Mouse (Mus musculus): ENCODE data around the gene Wbp2. TPM values are rescaled to one million over a fixed set of nuclear protein-coding genes. Genes with fewer than 3 reads are reported as not detected.

Wbp2 gene
- polyA plus RNA-seq, 1 experiment = 142 TPM

- Histone ChIP-seq H3K27me3 (ENCODE audit: control insufficient read depth) (peaks cover 37% of the 10 kb centered on the region), H3K9me3 (ENCODE audit: control insufficient read depth, low read length) (no peaks in the 10 kb centered on the region), H3K4me3 (replicated peaks) (no peak overlapping the region), H3K36me3 (ENCODE audit: control insufficient read depth) (no peaks in the 10 kb centered on the region), H3K4me1 (ENCODE audit: control insufficient read depth) (peaks cover 67% of the 10 kb centered on the region)
- TF ChIP-seq GATA1 (IDR thresholded peaks at IDR 0.05; ENCODE audit: low read length) (no peak), TAL1 (IDR thresholded peaks at IDR 0.05; ENCODE audit: low read length) (no peak)
These were observed 17.3 kb upstream of the Wbp2 start for GRCm38 (mm10) chr11:116104006-116104646.

GRCm38 (mm10) chr11:116103572-116103971 is 16.8 kb upstream of the Wbp2 start:
- no peaks in the 10 kb centered on the region for H3K36me3 ChIP-seq (ENCODE audit: control insufficient read depth)
- no peak for TF ChIP-seq TAL1 (IDR thresholded peaks at IDR 0.05; ENCODE audit: low read length)
- TF ChIP-seq GATA1 (IDR thresholded peaks at IDR 0.05; ENCODE audit: low read length) = no peak
- peaks cover 65% of the 10 kb centered on the region for H3K4me1 ChIP-seq (ENCODE audit: control insufficient read depth)
- H3K27me3 ChIP-seq (ENCODE audit: control insufficient read depth) = peaks cover 31% of the 10 kb centered on the region
- no peaks in the 10 kb centered on the region for H3K9me3 ChIP-seq (ENCODE audit: control insufficient read depth, low read length)
- no peak overlapping the region for H3K4me3 ChIP-seq (replicated peaks)

- H3K27me3 ChIP-seq (ENCODE audit: control insufficient read depth) = peaks cover 20% of the 10 kb centered on the region
- TF ChIP-seq TAL1 (IDR thresholded peaks at IDR 0.05; ENCODE audit: low read length) = no peak
- no peak for TF ChIP-seq GATA1 (IDR thresholded peaks at IDR 0.05; ENCODE audit: low read length)
- H3K4me1 ChIP-seq (ENCODE audit: control insufficient read depth) = peaks cover 62% of the 10 kb centered on the region
- H3K9me3 ChIP-seq (ENCODE audit: control insufficient read depth, low read length) = no peaks in the 10 kb centered on the region
- no peaks in the 10 kb centered on the region for H3K36me3 ChIP-seq (ENCODE audit: control insufficient read depth)
- no peak overlapping the region for H3K4me3 ChIP-seq (replicated peaks)
These were observed 15.7 kb upstream of the Wbp2 start for GRCm38 (mm10) chr11:116102472-116102871.

GRCm38 (mm10) chr11:116101931-116102381 is 15.2 kb upstream of the Wbp2 start:
- H3K4me1 ChIP-seq (ENCODE audit: control insufficient read depth) = peaks cover 60% of the 10 kb centered on the region
- H3K9me3 ChIP-seq (ENCODE audit: control insufficient read depth, low read length) = peaks cover under 1% of the 10 kb centered on the region
- no peaks in the 10 kb centered on the region for H3K36me3 ChIP-seq (ENCODE audit: control insufficient read depth)
- TF ChIP-seq TAL1 (IDR thresholded peaks at IDR 0.05; ENCODE audit: low read length) = no peak
- no peak for TF ChIP-seq GATA1 (IDR thresholded peaks at IDR 0.05; ENCODE audit: low read length)
- H3K4me3 ChIP-seq (replicated peaks) = no peak overlapping the region
- H3K27me3 ChIP-seq (ENCODE audit: control insufficient read depth) = peaks cover 15% of the 10 kb centered on the region

DNA sequence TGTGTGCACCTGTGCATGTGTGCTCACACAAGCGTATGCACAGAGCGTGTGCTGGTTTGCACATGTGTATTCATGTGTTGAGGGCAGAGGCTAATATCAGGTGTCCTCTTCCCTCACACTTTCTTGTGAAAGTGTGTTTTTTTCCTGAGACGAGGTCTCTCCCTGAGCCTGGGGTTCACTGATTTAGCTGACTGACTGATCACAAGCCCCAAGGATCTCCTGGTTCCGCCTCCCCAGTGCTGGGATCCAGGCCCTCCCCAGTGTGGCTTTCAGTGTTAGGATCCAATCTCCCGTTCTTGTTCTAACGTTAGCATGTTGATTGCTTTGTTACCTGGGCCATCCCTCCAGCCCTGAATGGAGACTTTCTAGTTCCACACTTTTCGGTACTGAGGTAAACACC is 14.0 kb upstream of the Wbp2 start:
- no peak overlapping the region for H3K4me3 ChIP-seq (replicated peaks)
- H3K4me1 ChIP-seq (ENCODE audit: control insufficient read depth) = peaks cover 50% of the 10 kb centered on the region
- peaks cover 6% of the 10 kb centered on the region for H3K9me3 ChIP-seq (ENCODE audit: control insufficient read depth, low read length)
- no peak for TF ChIP-seq GATA1 (IDR thresholded peaks at IDR 0.05; ENCODE audit: low read length)
- peaks cover 4% of the 10 kb centered on the region for H3K27me3 ChIP-seq (ENCODE audit: control insufficient read depth)
- H3K36me3 ChIP-seq (ENCODE audit: control insufficient read depth) = no peaks in the 10 kb centered on the region

GRCm38 (mm10) chr11:116100385-116100784 is 13.6 kb upstream of the Wbp2 start:
- TF ChIP-seq TAL1 (IDR thresholded peaks at IDR 0.05; ENCODE audit: low read length) = no peak
- no peak for TF ChIP-seq GATA1 (IDR thresholded peaks at IDR 0.05; ENCODE audit: low read length)
- no peaks in the 10 kb centered on the region for H3K36me3 ChIP-seq (ENCODE audit: control insufficient read depth)
- H3K27me3 ChIP-seq (ENCODE audit: control insufficient read depth) = 0 out of 2 replicates have a peak, but pooled peaks cover 2% of the 10 kb centered on the region
- H3K4me3 ChIP-seq (replicated peaks) = no peak overlapping the region
- H3K4me1 ChIP-seq (ENCODE audit: control insufficient read depth) = peaks cover 46% of the 10 kb centered on the region
- peaks cover 6% of the 10 kb centered on the region for H3K9me3 ChIP-seq (ENCODE audit: control insufficient read depth, low read length)

DNA sequence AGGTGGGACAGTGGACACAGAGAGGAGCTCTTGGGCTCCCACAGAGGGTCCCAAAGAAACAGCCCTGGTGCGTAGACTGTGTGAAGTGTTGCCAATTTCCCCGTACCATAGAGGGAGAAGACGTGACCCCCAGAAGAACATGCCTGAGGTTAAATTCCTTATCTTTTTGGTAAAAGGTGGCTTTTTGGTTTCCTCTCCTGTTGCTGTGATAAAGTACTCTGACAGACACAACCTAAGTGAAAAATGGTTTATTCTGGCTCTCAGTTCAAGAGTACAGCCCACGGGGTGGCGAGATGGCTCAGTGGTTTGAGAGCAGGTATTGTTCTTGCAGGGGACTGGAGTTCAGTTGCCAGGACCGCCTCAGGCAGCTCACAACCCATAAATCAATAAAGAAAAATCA is 12.7 kb upstream of the Wbp2 start:
- no peak overlapping the region for H3K4me3 ChIP-seq (replicated peaks)
- H3K9me3 ChIP-seq (ENCODE audit: control insufficient read depth, low read length) = peaks cover 6% of the 10 kb centered on the region
- peaks cover 42% of the 10 kb centered on the region for H3K4me1 ChIP-seq (ENCODE audit: control insufficient read depth)
- H3K27me3 ChIP-seq (ENCODE audit: control insufficient read depth) = 0 out of 2 replicates have a peak, but pooled peaks cover 2% of the 10 kb centered on the region
- TF ChIP-seq GATA1 (IDR thresholded peaks at IDR 0.05; ENCODE audit: low read length) = no peak
- no peak for TF ChIP-seq TAL1 (IDR thresholded peaks at IDR 0.05; ENCODE audit: low read length)
- no peaks in the 10 kb centered on the region for H3K36me3 ChIP-seq (ENCODE audit: control insufficient read depth)

DNA sequence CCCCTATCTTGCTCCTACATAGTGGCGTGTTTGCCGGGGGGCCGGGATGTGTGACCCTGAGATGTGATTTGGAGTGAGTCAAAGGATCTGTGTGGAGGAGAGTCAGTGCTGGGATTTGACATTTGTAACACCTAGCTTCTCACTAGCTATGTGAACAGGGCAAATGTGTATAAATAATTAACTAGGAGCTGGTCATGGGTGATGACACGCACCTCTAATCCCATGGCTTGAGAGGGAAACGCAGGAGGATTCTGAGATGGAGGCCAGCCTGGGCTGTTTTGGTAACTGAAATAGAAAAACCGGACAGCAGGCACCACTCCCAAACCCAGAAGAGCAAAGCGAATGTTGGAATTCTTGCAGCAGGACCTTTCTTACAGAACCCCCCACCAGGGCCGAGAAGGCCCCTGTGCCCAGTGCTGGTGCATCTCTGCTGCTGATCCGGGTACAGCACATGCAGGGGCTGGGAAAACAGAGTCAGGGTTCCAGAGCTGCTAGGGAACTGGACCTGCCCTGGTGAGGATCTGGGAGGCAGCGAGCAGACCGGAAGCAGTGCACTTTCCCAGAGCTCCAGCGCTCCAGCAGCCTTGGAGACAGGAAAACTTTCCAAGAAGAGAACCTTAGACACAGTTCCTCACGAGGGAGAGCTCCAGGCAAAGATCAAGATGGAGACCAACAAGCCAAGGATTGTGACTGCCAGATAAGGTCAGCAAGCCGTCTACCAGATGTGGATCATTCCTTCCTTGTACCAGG is 12.1 kb upstream of the Wbp2 start:
- Histone ChIP-seq H3K4me1 (ENCODE audit: control insufficient read depth) (peaks cover 39% of the 10 kb centered on the region), H3K9me3 (ENCODE audit: control insufficient read depth, low read length) (peaks cover 6% of the 10 kb centered on the region), H3K27me3 (ENCODE audit: control insufficient read depth) (0 out of 2 replicates have a peak, but pooled peaks cover 2% of the 10 kb centered on the region), H3K4me3 (replicated peaks) (no peak overlapping the region), H3K36me3 (ENCODE audit: control insufficient read depth) (no peaks in the 10 kb centered on the region)
- no peak for TF ChIP-seq GATA1 (IDR thresholded peaks at IDR 0.05; ENCODE audit: low read length)
- TF ChIP-seq TAL1 (IDR thresholded peaks at IDR 0.05; ENCODE audit: low read length) = no peak

All from erythroblast, embryonic 14.5 days (primary cell).